Mouse (Mus musculus): Measurements from ENCODE around the gene Sin3a. TPM values are rescaled to one million over a fixed set of nuclear protein-coding genes. Genes with fewer than 3 reads are reported as not detected.

Sin3a gene
- polyA plus RNA-seq, 1 experiment from 2014 or later: 55.3 TPM

DNA sequence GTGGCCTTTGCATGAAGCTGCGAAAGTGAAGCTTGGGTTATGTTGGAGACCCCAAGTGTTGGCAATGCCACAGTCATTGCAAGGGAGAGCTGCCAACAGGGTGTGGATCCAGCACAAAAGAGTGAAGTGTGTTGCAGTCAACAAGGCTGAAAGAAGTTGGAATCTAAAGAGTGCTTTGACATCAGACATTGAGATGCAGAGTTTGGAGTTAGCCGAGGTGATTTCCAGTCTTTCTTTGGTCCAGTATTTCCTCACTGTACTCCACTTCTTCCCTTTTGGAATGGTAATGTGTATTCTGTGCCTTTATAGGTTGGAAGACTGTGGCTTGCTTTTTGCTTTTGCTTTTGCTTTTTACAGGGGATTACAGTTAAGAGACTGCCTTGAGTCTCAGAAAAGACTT is 94.3 kb downstream of the Sin3a start:
- Histone ChIP-seq H3K36me3 (ENCODE audit: control insufficient read depth, insufficient read depth, low read length) (no peaks in the 10 kb centered on the region), H3K4me3 (ENCODE audit: low read depth, low read length) (no peak overlapping the region), H3K4me2 (ENCODE audit: low read depth) (no peak overlapping the region), H3K27ac (ENCODE audit: low read depth, low read length) (no peak overlapping the region), H3K9ac (ENCODE audit: low read length) (no peak overlapping the region), H3K27me3 (ENCODE audit: control insufficient read depth, insufficient read depth, low read length) (no peaks in the 10 kb centered on the region), H3K4me1 (ENCODE audit: control insufficient read depth, insufficient read depth, low read length) (no peaks in the 10 kb centered on the region), H3K9me3 (ENCODE audit: control insufficient read depth, low read length) (no peaks in the 10 kb centered on the region)
- ATAC-seq (ENCODE audit: insufficient read depth, low FRiP score, low TSS enrichment): no peak
- 90% methylated on average over 2 of the region's 2 CpGs for WGBS
- no peak for DNase-seq (ENCODE audit: low spot score)

DNA sequence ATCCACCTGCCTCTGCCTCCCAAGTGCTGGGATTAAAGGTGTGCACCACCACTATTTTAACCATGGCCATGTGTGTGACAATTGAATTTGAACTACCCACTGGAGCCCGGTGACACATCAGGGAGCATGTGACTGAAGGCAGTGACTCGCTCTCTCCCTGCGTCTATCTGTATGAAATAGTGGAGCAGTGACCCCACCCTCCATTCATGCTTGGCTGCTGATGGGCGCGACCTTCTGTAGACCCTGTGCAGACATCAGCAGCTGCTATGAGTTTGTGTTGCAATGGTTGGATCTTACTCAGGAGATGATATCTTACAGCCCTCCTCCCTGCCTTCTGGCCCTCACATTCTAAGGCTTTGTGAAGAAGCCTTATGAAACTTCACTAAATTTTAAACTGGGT is 96.6 kb downstream of the Sin3a start:
- Histone ChIP-seq H3K27me3 (ENCODE audit: control insufficient read depth, insufficient read depth, low read length) (no peaks in the 10 kb centered on the region), H3K4me3 (ENCODE audit: low read depth, low read length) (no peak overlapping the region), H3K36me3 (ENCODE audit: control insufficient read depth, insufficient read depth, low read length) (no peaks in the 10 kb centered on the region), H3K4me2 (ENCODE audit: low read depth) (no peak overlapping the region), H3K9ac (ENCODE audit: low read length) (no peak overlapping the region), H3K27ac (ENCODE audit: low read depth, low read length) (no peak overlapping the region), H3K9me3 (ENCODE audit: control insufficient read depth, low read length) (no peaks in the 10 kb centered on the region), H3K4me1 (ENCODE audit: control insufficient read depth, insufficient read depth, low read length) (no peaks in the 10 kb centered on the region)
- WGBS: 77% methylated on average over 5 of the region's 5 CpGs
- DNase-seq (ENCODE audit: low spot score) (no peak), ATAC-seq (ENCODE audit: insufficient read depth, low FRiP score, low TSS enrichment) (no peak)

Other genes starting within 250 kb of the Sin3a start
- not detected in 2 replicates for gene Odf3l1, start 207.4 kb upstream of the Sin3a start, polyA plus RNA-seq (2014; fragmentation: Nextera tagmentation; extraction: Ambion mirVana)
- 2.6 and 3.8 TPM in 2 replicates for gene Cspg4, start 207.0 kb upstream of the Sin3a start, polyA plus RNA-seq (2014; fragmentation: Nextera tagmentation; extraction: Ambion mirVana)
- 4.3 and 6.5 TPM in 2 replicates for gene Snx33, start 143.7 kb upstream of the Sin3a start, polyA plus RNA-seq (2014; fragmentation: Nextera tagmentation; extraction: Ambion mirVana)
- 60.2 and 67.4 TPM in 2 replicates for gene Imp3, start 134.6 kb upstream of the Sin3a start, polyA plus RNA-seq (2014; fragmentation: Nextera tagmentation; extraction: Ambion mirVana)
- 28.9 and 31.1 TPM in 2 replicates for gene Snupn, start 121.2 kb upstream of the Sin3a start, polyA plus RNA-seq (2014; fragmentation: Nextera tagmentation; extraction: Ambion mirVana)
- 35.5 and 36.5 TPM in 2 replicates for gene Ptpn9, start 77.1 kb upstream of the Sin3a start, polyA plus RNA-seq (2014; fragmentation: Nextera tagmentation; extraction: Ambion mirVana)
- gene Man2c1, start 58.6 kb downstream of the Sin3a start, polyA plus RNA-seq (2014; fragmentation: Nextera tagmentation; extraction: Ambion mirVana): 23.9 and 29.4 TPM in 2 replicates
- 6.6 TPM in 2 replicates for gene Neil1, start 76.3 kb downstream of the Sin3a start, polyA plus RNA-seq (2014; fragmentation: Nextera tagmentation; extraction: Ambion mirVana)
- 97.8 and 99.0 TPM in 2 replicates for gene Commd4, start 86.3 kb downstream of the Sin3a start, polyA plus RNA-seq (2014; fragmentation: Nextera tagmentation; extraction: Ambion mirVana)
- gene Trcg1, start 164.5 kb downstream of the Sin3a start, polyA plus RNA-seq (2014; fragmentation: Nextera tagmentation; extraction: Ambion mirVana): not detected in 2 replicates
- gene 1700017B05Rik, start 190.6 kb downstream of the Sin3a start, polyA plus RNA-seq (2014; fragmentation: Nextera tagmentation; extraction: Ambion mirVana): 11.3 and 11.6 TPM in 2 replicates

Data from neural tube, embryonic 11.5 days (tissue).